ENCODE assay signal across 21 mouse cellular contexts in genomic region chr7:125976695-125977094, GRCm38 (mm10).
DNase-seq lines count a peak whose midpoint lies in the region; ATAC-seq and TF ChIP-seq lines count a peak whose summit lies in the region.
"Had no signal": no experiment of that assay in that cellular context is flagged by ENCODE, and none has a peak within 500 bp of the region (broad histone marks: within the 10 kb centered on the region; RNA-seq: fewer than 3 reads in every experiment).

No protein-coding gene starts in this region.

- DNase-seq in adrenal gland, adult 2 months: peak; percentile 61
- no peak for DNase-seq in adrenal gland, postnatal 10 days
- DNase-seq in limb, embryonic 14.5 days (ENCODE audit: low spot score): peak; percentile 54
- no peak for DNase-seq in limb, embryonic 10.5 days (ENCODE audit: low spot score)
- peak; percentile 44 for DNase-seq in urinary bladder, postnatal 14 days (ENCODE audit: low spot score)
- no peak for DNase-seq in urinary bladder, postnatal 25 days (ENCODE audit: low spot score)
- DNase-seq in NIH3T3 (ENCODE audit: low read depth): peak; percentile 21
- no peak for DNase-seq in gastrocnemius, adult 18-20 months (ENCODE audit: low spot score)
- DNase-seq: adrenal gland, adult 8-10 months; adrenal gland, postnatal 14 days; adrenal gland, postnatal 25 days; B cell, adult 2 months; cerebellum, adult 11 months; cerebellum, adult 11-12 months; cerebellum, adult 18-20 months; cerebellum, adult 2 months; cerebellum, adult 8-10 months had no signal

- TF ChIP-seq POLR2A in limb, embryonic 14.5 days (IDR thresholded peaks at IDR 0.05; ENCODE audit: borderline replicate concordance, extremely low read depth, insufficient read depth, insufficient read length): no peak

- no peaks in the 10 kb centered on the region for H3K9me3 ChIP-seq in limb, embryonic 14.5 days (ENCODE audit: control insufficient read depth, low read length)
- H3K9me3 ChIP-seq in limb, embryonic 10.5 days (replicated peaks): no peaks in the 10 kb centered on the region
- H3K9me3 ChIP-seq: G1E had no signal

- H3K4me1 ChIP-seq in limb, embryonic 14.5 days (ENCODE audit: control insufficient read depth, insufficient read depth, low read length): peaks cover 11% of the 10 kb centered on the region
- peaks cover 23% of the 10 kb centered on the region for H3K4me1 ChIP-seq in limb, embryonic 10.5 days

- 66% methylated on average over 9 of the region's 9 CpGs for WGBS in limb, embryonic 14.5 days
- WGBS in limb, embryonic 10.5 days: 90% methylated on average over 9 of the region's 9 CpGs

- H3K4me2 ChIP-seq in limb, embryonic 14.5 days (replicated peaks; ENCODE audit: low read depth, low read length, severe bottlenecking): no peak overlapping the region

- no peaks in the 10 kb centered on the region for H3K27me3 ChIP-seq in limb, embryonic 14.5 days (ENCODE audit: control insufficient read depth, insufficient read depth, low read length)
- H3K27me3 ChIP-seq in limb, embryonic 10.5 days (ENCODE audit: low read depth, poor library complexity, severe bottlenecking): no peaks in the 10 kb centered on the region
- H3K27me3 ChIP-seq: Patski had no signal

- no peak overlapping the region for H3K4me3 ChIP-seq in limb, embryonic 14.5 days (replicated peaks; ENCODE audit: low read length)
- no peak overlapping the region for H3K4me3 ChIP-seq in limb, embryonic 10.5 days

- ATAC-seq in limb, embryonic 14.5 days (ENCODE audit: low FRiP score, low read depth): no peak
- ATAC-seq: activated CD4-positive, CD25-positive, alpha-beta regulatory T cell, adult 4 months; CD4-positive, CD25-positive, alpha-beta regulatory T cell, adult 4 months; Patski had no signal

- H3K27ac ChIP-seq in limb, embryonic 14.5 days (replicated peaks; ENCODE audit: low read depth, low read length): no peak overlapping the region
- H3K27ac ChIP-seq in limb, embryonic 10.5 days: no peak overlapping the region

- H3K36me3 ChIP-seq in limb, embryonic 14.5 days (ENCODE audit: control insufficient read depth, insufficient read depth, low read length): no peaks in the 10 kb centered on the region
- no peaks in the 10 kb centered on the region for H3K36me3 ChIP-seq in limb, embryonic 10.5 days
- H3K36me3 ChIP-seq: G1E had no signal

- H3K9ac ChIP-seq in limb, embryonic 14.5 days (ENCODE audit: low read depth, low read length, severe bottlenecking): no peak overlapping the region

Comparison
In these comparisons a context has a peak if more than half of its experiments do, and no peak if none do; other contexts are left out.
1. DNase-seq: peak in adrenal gland, adult 2 months (single experiment), limb, embryonic 14.5 days (single experiment), urinary bladder, postnatal 14 days (single experiment) and NIH3T3 (single experiment); none in adrenal gland, postnatal 10 days (single experiment), limb, embryonic 10.5 days (single experiment), urinary bladder, postnatal 25 days (single experiment) and gastrocnemius, adult 18-20 months (single experiment).